Mouse (Mus musculus) spleen, adult 12 weeks (tissue): ENCODE measurements around the gene Axin1.

Experiments used
- DNase-seq: peaks from one replicate; pipeline ENCODE4 v3.0.0; 2022; ENCODE audit warnings: low spot score

Axin1 gene

GRCm38 (mm10) chr17:26239551-26239950, 101.1 kb downstream of the Axin1 start:
- no peak for DNase-seq

GRCm38 (mm10) chr17:26240120-26240790, 101.8 kb downstream of the Axin1 start:
- no peak for DNase-seq

GRCm38 (mm10) chr17:26240990-26241389, 102.5 kb downstream of the Axin1 start:
- no peak for DNase-seq

GRCm38 (mm10) chr17:26243471-26244100, 105.1 kb downstream of the Axin1 start:
- DNase-seq = peak; percentile 54

GRCm38 (mm10) chr17:26244101-26244841, 105.8 kb downstream of the Axin1 start, which contains the start of gene Fam234a:
Gene Fam234a, minus strand, starts transcription at chr17:26244242.
- peak; percentile 72 for DNase-seq
